Mouse (Mus musculus) monocyte, adult 2 months (primary cell): ENCODE results near the gene Ubr3.

Experiments used
- DNase-seq, 2 experiments: peaks; one replicate each; pipeline ENCODE4 v3.0.0; 2022; ENCODE audit warnings: low spot score in 2 of 2, low read depth in 1 of 2

Ubr3 gene

DNA sequence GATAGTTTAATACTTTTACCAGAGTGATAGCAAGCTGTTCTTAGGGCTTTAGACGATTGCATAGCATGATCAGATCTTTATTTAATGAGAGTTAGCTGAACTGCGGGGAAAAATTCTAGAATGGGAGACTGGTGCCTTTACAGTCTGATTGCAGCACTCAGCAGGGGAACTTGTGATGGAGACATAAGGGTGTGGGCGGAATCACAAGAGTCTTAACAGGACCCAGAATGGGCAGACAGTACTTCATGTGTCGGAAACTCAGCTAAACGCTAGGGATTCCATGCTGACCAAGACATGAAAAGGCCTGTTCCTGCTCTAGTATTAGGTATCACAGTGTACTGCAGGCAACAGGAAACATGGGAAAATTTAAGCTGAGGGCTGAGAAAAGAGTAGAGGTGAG is 128.7 kb downstream of the Ubr3 start:
- no peak for DNase-seq

DNA sequence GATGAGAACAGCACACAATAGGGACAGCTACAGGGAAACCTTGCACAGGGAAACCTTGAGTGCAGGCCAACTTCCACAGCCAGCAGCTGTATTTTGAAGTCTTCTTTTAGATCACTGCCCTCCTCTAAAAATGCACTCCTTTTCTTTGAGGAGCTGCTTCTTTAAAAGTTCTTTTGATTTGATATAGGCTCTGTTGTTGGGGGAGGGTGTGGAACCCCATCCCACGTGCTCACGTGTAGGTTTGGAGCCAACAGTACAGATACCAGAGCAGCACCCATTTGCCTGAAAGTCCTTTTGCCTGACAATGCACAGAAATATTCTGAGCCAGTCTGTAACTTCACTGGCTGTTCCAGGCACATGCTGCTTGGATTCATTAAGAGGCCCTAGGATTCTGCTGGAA is 134.4 kb downstream of the Ubr3 start:
- no peak for DNase-seq

DNA sequence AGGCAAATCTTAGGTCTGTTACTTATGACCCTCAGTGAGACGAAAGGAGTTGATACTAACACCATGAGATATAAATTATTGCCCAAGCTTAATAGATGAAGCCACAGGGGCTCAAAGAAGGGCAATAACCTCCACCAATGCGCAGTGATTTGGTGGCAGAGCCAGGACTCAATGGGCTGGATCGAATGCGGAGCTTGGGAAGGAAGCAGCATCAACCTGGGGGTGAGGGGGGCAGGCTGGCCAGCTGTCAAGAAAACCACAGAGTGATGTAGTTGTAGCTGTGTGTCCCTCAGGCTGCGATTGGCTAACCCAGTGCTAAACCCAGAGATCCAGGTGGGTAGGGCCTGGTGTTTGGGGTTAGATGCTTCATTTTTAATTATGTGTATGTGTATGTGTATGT is 137.8 kb downstream of the Ubr3 start:
- DNase-seq = no peak

DNA sequence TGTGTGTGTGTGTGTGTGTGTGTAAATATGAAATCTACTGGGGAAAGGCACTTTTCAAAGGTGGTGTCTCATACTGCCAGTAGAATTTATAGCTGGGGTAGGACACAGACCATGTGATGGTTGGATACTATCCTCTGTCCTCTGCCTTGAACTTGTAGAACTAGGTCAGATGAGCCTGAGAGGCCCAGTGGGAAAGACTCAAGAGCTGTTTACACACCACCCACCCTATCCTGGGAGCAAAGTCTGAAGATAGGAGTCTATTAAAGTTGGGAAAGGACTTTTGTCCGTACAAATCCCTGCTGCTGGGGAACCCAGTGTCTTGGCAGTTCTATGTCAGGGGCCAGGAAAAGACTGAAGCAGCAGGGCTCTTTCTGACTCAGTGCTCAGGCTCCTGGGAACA is 138.3 kb downstream of the Ubr3 start:
- no peak for DNase-seq

DNA sequence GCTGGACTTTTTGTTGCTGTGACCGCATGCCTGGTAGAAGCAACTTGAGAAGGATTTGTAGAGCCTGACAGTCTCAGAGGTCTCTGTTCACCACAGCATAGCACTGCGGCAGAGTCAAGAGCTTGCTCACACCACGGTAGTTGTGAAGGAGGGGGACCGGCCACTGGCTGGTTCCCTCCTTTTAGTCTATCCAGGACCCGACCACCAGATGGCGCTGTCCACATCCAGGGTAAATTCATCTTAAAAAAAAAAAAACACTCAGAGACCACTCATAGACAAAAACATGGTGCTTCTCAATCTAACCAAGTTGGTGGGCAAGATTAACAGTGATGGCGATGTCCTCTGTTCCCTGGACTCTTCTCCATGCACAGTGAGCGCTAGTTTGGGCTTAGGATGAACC is 140.2 kb downstream of the Ubr3 start:
- no peak for DNase-seq

DNA sequence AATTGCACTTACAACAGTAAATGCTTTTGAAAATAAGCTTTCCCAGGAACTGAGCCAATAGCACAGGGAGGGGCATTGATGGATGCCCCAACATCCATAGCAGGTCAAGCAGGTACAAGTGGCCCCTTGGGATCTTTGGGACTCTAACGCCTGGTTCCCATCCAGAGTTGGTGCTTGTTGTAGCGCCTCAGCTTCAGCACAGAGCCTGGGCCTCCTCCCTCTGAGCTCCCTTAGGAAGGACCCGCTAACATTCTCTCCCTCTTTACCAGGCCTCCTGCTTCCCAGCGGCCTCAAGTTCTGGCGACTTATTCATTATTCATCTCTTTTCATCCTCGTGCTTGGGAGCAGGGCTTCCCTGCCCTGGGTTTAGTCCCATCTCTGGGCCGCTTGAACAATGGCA is 141.7 kb downstream of the Ubr3 start, which contains the start of gene Myo3b:
Gene Myo3b, plus strand, starts transcription at position 375 of the 400 bp plus-strand sequence.
- DNase-seq = no peak

DNA sequence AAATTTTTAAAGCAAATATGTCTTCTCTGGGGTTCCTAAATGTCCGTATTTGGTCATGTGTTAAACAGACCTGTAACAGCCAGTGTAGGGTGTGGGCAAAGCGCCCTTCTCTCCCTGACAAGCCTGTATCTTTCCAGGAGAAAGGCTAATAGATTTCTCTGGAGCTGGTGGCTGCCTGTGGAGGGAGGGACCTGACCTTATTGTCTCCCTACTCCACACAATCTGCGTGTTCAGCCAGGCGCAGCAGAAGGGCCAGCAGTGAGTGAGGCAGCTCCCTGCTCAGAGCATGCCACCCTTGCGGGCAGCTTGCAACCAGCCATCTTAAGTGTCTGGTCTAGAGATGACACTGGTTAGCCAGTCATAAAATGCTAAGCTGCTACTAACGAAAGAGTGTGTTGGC is 147.4 kb downstream of the Ubr3 start:
- no peak for DNase-seq

DNA sequence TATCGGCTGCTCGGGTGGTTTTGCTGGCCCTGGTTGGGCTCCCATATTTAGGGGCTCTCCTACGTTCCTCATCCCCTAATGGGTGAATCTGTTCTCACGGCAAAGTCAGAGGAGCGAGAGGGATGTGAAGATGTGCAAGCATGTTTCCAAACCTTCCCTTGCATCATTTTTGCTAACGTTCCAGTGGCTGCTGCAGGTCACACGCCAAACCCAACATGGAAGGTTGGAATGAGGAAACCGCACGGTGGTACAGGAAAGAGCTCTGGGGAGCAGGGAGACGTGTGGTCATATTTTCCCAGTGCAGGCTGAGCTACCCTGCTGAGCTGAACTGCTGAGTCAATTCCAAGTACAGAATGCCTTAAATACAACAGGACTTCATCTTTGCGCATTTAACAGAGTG is 150.8 kb downstream of the Ubr3 start:
- no peak for DNase-seq

DNA sequence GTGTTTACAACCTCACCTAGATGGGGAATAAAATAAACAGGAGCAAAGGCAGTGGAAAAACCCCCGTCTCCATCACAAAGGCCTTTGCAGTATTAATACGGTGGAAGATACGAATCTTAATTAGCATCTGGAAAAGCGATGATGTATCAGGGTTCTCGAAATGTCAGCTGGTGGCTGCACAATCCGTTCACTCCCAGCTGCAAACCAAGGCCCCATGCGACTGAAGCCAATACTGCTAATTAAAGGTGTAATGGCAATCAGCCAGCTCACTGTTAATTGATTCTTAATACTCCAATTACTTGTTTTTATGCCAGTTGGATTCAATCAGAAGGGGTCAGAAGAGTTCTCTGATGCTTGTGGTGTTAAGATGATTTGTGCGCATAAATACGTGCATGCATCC is 156.8 kb downstream of the Ubr3 start:
- DNase-seq = no peak

DNA sequence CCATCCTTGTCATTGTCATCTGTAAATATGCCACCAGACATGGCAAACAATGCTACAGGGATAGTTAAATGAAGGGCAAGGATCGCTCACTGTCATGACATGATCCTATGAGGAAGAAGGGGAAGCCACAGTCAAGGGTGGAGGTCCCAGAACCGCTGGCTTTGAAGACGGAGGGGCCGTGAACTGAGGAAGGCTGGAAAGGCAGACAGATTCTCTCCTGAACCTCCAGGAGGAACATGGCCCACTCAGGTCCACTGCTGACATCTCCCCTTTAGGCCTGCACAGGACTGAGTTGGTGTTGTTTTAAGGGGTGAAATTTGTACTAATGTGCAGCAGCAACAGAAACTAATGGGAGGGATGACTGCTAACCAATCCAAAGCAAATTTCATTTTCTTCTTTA is 161.2 kb downstream of the Ubr3 start:
- no peak for DNase-seq

DNA sequence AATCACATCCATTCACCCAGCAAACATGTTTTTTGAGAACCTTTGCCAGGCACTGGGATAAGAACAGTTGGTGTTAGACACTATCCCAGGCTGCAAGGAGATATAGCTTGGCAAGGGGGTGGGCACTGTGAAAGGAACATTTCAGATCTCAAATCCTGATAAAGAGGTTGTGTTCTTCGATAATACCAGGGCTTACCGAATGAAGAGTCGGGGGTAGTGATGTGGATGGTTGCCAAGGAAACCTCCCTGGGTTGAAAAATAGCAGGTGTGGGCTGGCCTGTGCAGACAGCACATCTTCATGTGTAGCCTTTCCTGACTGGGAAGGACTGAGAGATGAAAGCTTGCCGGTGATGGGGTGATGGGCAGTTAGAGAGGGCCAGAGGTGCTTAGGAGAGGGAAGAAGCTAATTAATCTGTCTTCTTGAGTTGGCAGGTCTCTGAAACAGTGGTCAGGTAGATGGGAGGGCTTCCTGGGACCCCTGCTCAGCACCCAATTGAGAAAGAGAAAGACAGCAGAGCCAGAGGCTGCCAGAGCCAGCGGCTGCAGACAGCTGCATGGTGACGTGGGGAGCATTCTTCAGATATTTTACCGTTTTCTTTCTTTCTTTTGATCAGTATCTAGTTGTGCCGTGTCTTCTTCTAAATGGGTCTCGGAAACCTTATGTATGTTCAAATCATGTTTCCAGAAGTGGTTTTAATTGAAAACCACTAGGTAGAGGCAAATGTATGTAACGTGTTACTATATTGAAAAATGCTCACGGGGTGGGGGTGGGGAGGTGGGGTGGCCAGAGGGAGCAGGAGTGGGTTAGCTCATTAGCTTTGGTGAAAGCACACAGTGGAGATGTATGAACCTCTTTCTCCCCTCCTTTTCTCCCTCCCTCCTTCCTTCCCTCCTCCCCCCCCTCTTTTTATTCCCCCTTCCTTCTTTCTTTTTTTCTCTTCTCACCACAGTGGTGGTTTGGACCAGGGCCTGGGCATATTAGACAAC is 163.6 kb downstream of the Ubr3 start:
- no peak for DNase-seq

DNA sequence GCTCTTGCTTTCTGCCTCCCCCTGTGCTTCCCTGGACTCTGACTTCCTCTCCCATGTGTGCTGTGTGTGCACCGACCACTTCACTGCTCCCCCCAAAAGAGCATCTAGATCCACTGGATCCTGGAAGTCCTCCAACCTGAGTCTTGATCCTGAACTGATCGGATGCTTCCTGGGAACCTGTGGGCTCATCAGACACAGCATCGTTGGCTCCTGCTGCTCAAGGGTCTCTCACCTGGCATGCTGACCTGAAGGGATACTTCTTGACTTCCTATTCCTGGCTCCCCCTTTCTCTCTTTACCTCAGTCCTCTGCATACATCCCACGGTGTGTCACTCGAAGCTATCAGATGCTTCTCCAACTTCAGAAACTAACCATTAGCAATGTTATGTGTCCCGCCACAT is 168.1 kb downstream of the Ubr3 start:
- no peak for DNase-seq

DNA sequence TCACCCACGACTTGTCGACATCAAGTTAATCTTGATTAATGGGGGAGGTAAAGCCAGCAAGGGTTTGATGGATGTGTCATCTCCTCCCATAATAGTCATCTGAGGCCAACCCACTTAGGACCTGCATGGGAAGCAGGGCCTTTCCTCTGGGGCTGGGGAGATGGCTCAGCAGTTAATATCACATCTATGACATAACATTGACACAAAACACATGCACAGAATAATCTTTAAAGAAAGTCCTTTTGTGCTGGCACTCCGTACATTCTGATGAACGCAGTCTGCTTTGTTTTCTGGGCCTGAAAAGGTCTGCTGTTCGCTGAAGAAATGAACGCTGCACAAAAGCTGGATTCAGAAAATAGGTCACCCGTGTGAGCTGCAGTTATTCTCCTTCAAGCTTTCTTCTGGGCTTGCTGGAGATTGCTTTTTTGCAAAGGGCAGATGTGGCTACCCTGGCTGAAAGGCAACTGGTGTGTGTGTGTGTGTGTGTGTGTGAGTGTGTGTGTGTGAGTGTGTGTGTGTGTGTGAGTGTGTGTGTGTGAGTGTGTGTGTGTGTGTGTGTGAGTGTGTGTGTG is 168.8 kb downstream of the Ubr3 start:
- no peak for DNase-seq

DNA sequence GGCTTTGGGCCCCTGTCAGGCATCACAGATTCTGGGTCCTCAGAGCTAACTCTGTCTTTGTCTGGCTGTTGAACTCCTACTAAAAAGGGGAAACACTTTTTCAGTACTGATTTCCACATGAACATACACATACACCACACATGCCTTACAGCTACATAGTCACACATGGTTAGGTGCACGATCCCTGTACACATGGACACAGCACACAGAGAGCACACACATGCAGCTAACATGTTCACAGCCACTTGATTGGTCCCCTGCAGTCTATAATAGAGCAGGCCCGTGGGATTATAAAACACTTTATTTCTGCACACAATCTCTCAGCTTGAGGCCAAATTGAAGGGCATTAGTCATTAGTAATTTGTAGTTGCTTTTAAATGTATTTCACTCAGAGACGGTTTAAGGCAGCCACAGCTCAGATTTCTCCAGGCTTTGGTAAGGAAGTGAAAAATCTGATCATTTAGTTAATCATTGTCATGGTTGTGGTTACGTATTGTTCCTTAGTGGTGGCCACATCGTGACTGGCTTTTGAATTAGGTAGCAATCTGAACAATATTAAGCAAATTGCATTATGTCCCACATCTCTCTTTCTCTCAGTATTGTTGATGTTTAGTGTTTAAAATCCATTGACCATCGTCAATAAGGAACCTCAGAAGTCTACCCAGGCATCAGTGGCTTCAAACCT is 169.4 kb downstream of the Ubr3 start:
- DNase-seq = no peak

DNA sequence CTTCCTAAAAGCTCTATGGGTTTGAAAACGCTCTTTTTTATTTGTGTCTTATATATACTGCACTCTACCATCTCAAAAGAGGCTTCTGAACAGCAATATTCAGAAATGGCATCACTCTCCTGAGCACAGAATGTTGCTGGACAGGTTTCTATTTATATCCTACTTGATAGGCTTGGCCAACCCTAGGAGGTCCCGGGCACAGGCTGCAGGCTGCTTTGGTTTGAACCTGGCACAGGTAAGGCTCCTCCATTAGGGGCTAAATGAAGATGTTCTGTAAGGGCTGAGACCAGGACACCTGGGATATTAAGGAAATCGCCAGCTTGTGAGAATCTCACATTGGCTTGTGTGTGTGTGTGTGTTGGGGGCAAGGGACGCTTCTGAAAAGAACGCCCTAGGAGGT is 172.8 kb downstream of the Ubr3 start:
- no peak for DNase-seq
